Mouse (Mus musculus): ENCODE measurements at regions not wholly inside any gene's neighbourhood (a gene's known extent, or its start where the extent isn't known, plus 50 kb on each side); places are given as distances from the start of the nearest gene placed in this dataset.

GRCm38 (mm10) chr2:75419142-75419541 lies 239.9 kb upstream of the Hnrnpa3 start:
- DNase-seq: no peak

- no peak for DNase-seq
Observed at GRCm38 (mm10) chr2:75422798-75423685, 236.0 kb upstream of the Hnrnpa3 start.

- DNase-seq: no peak
Observed at GRCm38 (mm10) chr2:75423872-75424271, 235.2 kb upstream of the Hnrnpa3 start.

GRCm38 (mm10) chr2:75424363-75424762 lies 234.7 kb upstream of the Hnrnpa3 start:
- DNase-seq: no peak

- no peak for DNase-seq
Observed at GRCm38 (mm10) chr2:75424911-75425310, 234.2 kb upstream of the Hnrnpa3 start.

- DNase-seq: no peak
Observed at GRCm38 (mm10) chr2:75425384-75425783, 233.7 kb upstream of the Hnrnpa3 start.

GRCm38 (mm10) chr2:75425791-75426190 lies 233.3 kb upstream of the Hnrnpa3 start:
- DNase-seq: no peak

- no peak for DNase-seq
Observed at GRCm38 (mm10) chr2:75427936-75428458, 231.1 kb upstream of the Hnrnpa3 start.

- no peak for DNase-seq
Observed at GRCm38 (mm10) chr2:75430161-75430940, 228.7 kb upstream of the Hnrnpa3 start.

GRCm38 (mm10) chr2:75431981-75432380 lies 227.1 kb upstream of the Hnrnpa3 start:
- DNase-seq: no peak

- no peak for DNase-seq
Observed at GRCm38 (mm10) chr2:75434521-75434920, 224.5 kb upstream of the Hnrnpa3 start.

GRCm38 (mm10) chr2:75439522-75440230 lies 219.4 kb upstream of the Hnrnpa3 start:
- no peak for DNase-seq

- no peak for DNase-seq
Observed at GRCm38 (mm10) chr2:75442632-75443031, 216.4 kb upstream of the Hnrnpa3 start.

- no peak for DNase-seq
Observed at GRCm38 (mm10) chr2:75445189-75445588, 213.9 kb upstream of the Hnrnpa3 start.

GRCm38 (mm10) chr2:75446996-75447715 lies 211.9 kb upstream of the Hnrnpa3 start:
- DNase-seq: no peak

GRCm38 (mm10) chr2:75448221-75448620 lies 210.8 kb upstream of the Hnrnpa3 start:
- DNase-seq: no peak

GRCm38 (mm10) chr2:75451846-75452267 lies 207.2 kb upstream of the Hnrnpa3 start:
- no peak for DNase-seq

GRCm38 (mm10) chr2:75452274-75453148 lies 206.6 kb upstream of the Hnrnpa3 start:
- DNase-seq: no peak

GRCm38 (mm10) chr2:75455481-75455880 lies 203.6 kb upstream of the Hnrnpa3 start:
- DNase-seq: no peak

GRCm38 (mm10) chr2:75456272-75456671 lies 202.8 kb upstream of the Hnrnpa3 start:
- DNase-seq: no peak

GRCm38 (mm10) chr2:75457423-75457822 lies 201.6 kb upstream of the Hnrnpa3 start:
- DNase-seq: no peak

Data from layer of hippocampus, postnatal 36 days (tissue).